Mouse (Mus musculus): Measurements from ENCODE around the gene Insig1.

The Insig1 gene

GRCm38 (mm10) chr5:28063989-28064624 is 7.1 kb upstream of the Insig1 start:
- no peak for DNase-seq (ENCODE audit: extremely low spot score, low read depth, low spot score)

- DNase-seq (ENCODE audit: extremely low spot score, low read depth, low spot score), result no peak
Observed at GRCm38 (mm10) chr5:28065275-28065674, 5.9 kb upstream of the Insig1 start.

GRCm38 (mm10) chr5:28066311-28066710 is 4.9 kb upstream of the Insig1 start:
- DNase-seq (ENCODE audit: extremely low spot score, low read depth, low spot score), result no peak

- DNase-seq (ENCODE audit: extremely low spot score, low read depth, low spot score), result peak; percentile 26
Observed at GRCm38 (mm10) chr5:28070149-28070827, 875 bp upstream of the Insig1 start.

- DNase-seq (ENCODE audit: extremely low spot score, low read depth, low spot score), result peak; percentile 72
Observed at GRCm38 (mm10) chr5:28071456-28072223, 477 bp downstream of the Insig1 start.

GRCm38 (mm10) chr5:28079431-28079830 is 8.3 kb downstream of the Insig1 start:
- no peak for DNase-seq (ENCODE audit: extremely low spot score, low read depth, low spot score)

- DNase-seq (ENCODE audit: extremely low spot score, low read depth, low spot score), result no peak
Observed at GRCm38 (mm10) chr5:28081127-28081526, 10.0 kb downstream of the Insig1 start.

- no peak for DNase-seq (ENCODE audit: extremely low spot score, low read depth, low spot score)
Observed at GRCm38 (mm10) chr5:28081822-28082221, 10.7 kb downstream of the Insig1 start.

- DNase-seq (ENCODE audit: extremely low spot score, low read depth, low spot score), result no peak
Observed at GRCm38 (mm10) chr5:28082312-28082711, 11.1 kb downstream of the Insig1 start.

- no peak for DNase-seq (ENCODE audit: extremely low spot score, low read depth, low spot score)
Observed at GRCm38 (mm10) chr5:28082796-28083195, 11.6 kb downstream of the Insig1 start.

GRCm38 (mm10) chr5:28084743-28085142 is 13.6 kb downstream of the Insig1 start:
- no peak for DNase-seq (ENCODE audit: extremely low spot score, low read depth, low spot score)

- no peak for DNase-seq (ENCODE audit: extremely low spot score, low read depth, low spot score)
Observed at GRCm38 (mm10) chr5:28090547-28090946, 19.4 kb downstream of the Insig1 start.

GRCm38 (mm10) chr5:28092327-28092726 is 21.2 kb downstream of the Insig1 start:
- DNase-seq (ENCODE audit: extremely low spot score, low read depth, low spot score), result no peak

GRCm38 (mm10) chr5:28093874-28094273 is 22.7 kb downstream of the Insig1 start:
- peak; percentile 35 for DNase-seq (ENCODE audit: extremely low spot score, low read depth, low spot score)

GRCm38 (mm10) chr5:28094393-28094792 is 23.2 kb downstream of the Insig1 start:
- no peak for DNase-seq (ENCODE audit: extremely low spot score, low read depth, low spot score)

- no peak for DNase-seq (ENCODE audit: extremely low spot score, low read depth, low spot score)
Observed at GRCm38 (mm10) chr5:28094846-28095245, 23.7 kb downstream of the Insig1 start.

- DNase-seq (ENCODE audit: extremely low spot score, low read depth, low spot score), result no peak
Observed at GRCm38 (mm10) chr5:28095671-28096070, 24.5 kb downstream of the Insig1 start.

- no peak for DNase-seq (ENCODE audit: extremely low spot score, low read depth, low spot score)
Observed at GRCm38 (mm10) chr5:28106966-28107365, 35.8 kb downstream of the Insig1 start.

GRCm38 (mm10) chr5:28107974-28108373 is 36.8 kb downstream of the Insig1 start:
- DNase-seq (ENCODE audit: extremely low spot score, low read depth, low spot score), result no peak

GRCm38 (mm10) chr5:28110881-28111280 is 39.7 kb downstream of the Insig1 start:
- DNase-seq (ENCODE audit: extremely low spot score, low read depth, low spot score), result no peak

GRCm38 (mm10) chr5:28117251-28117880 is 46.2 kb downstream of the Insig1 start:
- no peak for DNase-seq (ENCODE audit: extremely low spot score, low read depth, low spot score)

Data from hindlimb bud, embryonic 11.5 days (tissue).